ENCODE assay signal across 8 mouse cellular contexts in the genomic region with DNA sequence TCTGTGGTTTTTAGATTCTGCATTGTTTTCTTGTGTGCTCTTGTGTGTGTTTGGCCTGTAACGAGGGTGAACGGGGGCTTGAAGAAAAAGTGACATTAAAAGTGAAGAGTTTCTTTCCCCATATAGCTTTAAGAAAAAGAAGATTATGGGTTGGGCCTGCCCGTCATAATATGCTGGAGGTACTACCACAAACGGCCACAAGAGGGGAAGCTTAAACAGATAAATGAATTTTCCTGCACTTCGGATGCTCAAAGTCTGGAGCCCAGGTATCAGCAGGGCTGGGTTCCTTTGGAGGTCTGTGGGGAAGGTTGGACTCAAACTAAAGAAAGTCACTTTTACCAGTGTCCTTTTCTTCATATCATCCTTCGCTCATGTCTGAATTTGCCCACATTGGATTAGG.
DNase-seq lines count a peak whose midpoint lies in the region.

No protein-coding gene starts in this region.

- DNase-seq in cerebellum, postnatal 14 days: peak; percentile 33 to 49
- DNase-seq in cerebellum, adult 9-11 months: no peak
- DNase-seq in kidney, postnatal 10 days: peak; percentile 41
- no peak for DNase-seq in kidney, adult 18-20 months
- DNase-seq in right cerebral cortex, postnatal 10 days (ENCODE audit: low spot score in 2 of 2): peak; percentile 35 to 56
- no peak for DNase-seq in right cerebral cortex, postnatal 25 days
- DNase-seq in retina, postnatal 1 day: peak; percentile 36
- DNase-seq in Muller cell, postnatal 12 days (ENCODE audit: inconsistent ontology term): no peak

Comparison
In these comparisons a context has a peak if more than half of its experiments do, and no peak if none do; other contexts are left out.
1. DNase-seq: peak in cerebellum, postnatal 14 days (2 of 2), kidney, postnatal 10 days (single experiment), right cerebral cortex, postnatal 10 days (2 of 2) and retina, postnatal 1 day (single experiment); none in cerebellum, adult 9-11 months (single experiment), kidney, adult 18-20 months (single experiment), right cerebral cortex, postnatal 25 days (single experiment) and Muller cell, postnatal 12 days (single experiment).